Mouse (Mus musculus) fibroblast of lung, adult 2 months (primary cell): ENCODE results near the gene Gca.
"Not testable (repeated sequence)": the region's sequence is repeated elsewhere in the genome, so short reads cannot be mapped to it uniquely, and the experiment has no call there.

Experiments used
- DNase-seq: peaks from one replicate; pipeline ENCODE4 v3.0.0-alpha.2; 2011; ENCODE audit warnings: low read depth

Gca gene

GRCm38 (mm10) chr2:62670301-62670700, 6.2 kb downstream of the Gca start:
- DNase-seq, result no peak

DNA sequence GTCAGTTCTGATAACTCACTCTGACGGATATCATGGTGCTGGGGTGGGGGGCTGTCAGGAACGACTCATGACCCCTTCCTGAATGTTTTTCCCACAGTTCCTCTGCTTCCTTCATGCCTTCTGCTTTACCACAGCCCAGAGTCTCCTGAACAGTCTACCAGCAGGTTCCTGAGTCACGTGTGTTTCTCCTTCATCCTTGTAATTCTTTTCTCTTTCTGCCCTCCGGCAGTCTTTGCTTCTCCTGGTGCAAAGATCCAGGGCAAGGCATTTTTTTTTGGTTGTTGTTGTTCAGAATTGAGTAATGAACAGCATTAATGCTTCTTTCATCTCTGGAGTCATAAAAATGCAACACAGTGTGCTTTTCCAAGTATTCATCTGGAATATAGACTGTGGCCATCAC, 6.7 kb downstream of the Gca start:
- no peak for DNase-seq

- no peak for DNase-seq
Measured at GRCm38 (mm10) chr2:62672788-62673187, 8.7 kb downstream of the Gca start.

GRCm38 (mm10) chr2:62681667-62682066, 17.6 kb downstream of the Gca start:
- DNase-seq, result no peak

DNA sequence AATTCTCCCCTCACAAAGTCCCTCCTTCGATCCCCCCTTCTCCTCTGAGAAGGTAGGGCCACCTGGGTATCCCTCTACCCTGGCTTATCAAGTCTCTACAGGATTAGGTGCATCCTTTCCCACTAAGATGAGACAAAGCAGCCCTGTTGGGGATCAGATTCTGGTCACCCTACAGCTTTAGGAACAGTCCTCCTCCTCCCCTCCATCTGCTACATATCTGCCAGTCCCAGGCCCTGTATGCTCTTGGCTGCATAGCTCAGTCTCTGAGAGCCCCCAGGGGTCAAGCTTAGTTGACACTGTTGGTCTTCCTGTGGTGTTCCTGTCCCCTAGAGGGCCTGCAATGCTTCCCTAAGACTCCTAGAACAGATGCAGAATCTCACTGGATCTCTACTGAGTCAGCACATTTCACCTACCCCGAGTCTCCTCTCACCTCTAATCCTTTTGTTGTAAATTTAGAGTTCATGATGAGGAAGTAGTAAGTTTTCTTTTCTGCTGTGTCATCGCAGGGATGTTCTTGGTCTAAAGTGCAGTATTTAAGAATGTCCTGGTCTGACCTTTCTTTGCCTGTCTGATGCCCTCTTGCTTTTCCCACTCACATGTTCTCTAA, 21.0 kb downstream of the Gca start:
- DNase-seq, result no peak

- DNase-seq, result no peak
Measured at GRCm38 (mm10) chr2:62685934-62686333, 21.8 kb downstream of the Gca start.

- no peak for DNase-seq
Measured at GRCm38 (mm10) chr2:62706313-62706712, 42.2 kb downstream of the Gca start.

- no peak for DNase-seq
Measured at GRCm38 (mm10) chr2:62709633-62710032, 45.5 kb downstream of the Gca start.

GRCm38 (mm10) chr2:62714362-62714761, 50.3 kb downstream of the Gca start:
- DNase-seq, result not testable (repeated sequence)

- no peak for DNase-seq
Measured at GRCm38 (mm10) chr2:62715260-62715659, 51.2 kb downstream of the Gca start.

- no peak for DNase-seq
Measured at GRCm38 (mm10) chr2:62717270-62717669, 53.2 kb downstream of the Gca start.

DNA sequence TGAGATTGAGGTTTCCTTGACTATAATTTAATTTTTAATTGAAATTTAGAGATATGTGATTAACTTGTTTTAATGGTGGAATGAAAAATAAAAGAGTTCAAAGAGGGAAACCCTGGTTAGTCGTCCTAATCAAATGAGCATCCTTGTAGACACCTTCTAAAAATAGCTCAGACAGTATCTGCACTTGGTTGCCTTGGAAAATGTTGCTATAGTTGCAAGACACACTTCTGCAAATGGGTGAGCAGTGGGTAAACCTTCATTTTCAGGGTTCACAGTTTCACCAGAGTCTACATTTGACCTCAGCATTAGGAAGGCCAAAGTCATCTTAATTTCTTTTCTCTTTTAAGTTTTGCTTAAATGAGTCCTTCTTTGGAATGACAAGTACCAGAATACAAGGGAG, 54.3 kb downstream of the Gca start:
- DNase-seq, result no peak

- DNase-seq, result peak; percentile 8
Measured at GRCm38 (mm10) chr2:62725946-62726345, 61.9 kb downstream of the Gca start.

DNA sequence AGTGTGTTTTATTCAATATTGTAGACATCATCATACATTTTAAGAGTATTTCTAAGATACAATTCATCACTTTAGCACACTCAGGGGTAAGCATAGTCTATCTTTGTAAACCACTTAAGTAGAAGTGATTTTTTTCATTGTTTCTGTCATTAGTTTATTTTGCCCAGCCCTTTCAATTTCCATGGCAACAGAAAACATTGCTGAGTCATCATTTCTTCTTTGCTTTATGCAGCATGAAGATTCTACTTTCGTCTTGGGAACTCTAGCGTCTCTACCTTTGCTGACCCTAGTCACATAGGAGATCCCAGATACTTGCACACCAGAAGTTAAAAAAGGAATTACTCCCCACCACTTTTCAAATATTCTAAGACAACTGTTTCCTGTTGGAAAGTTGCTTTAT, 63.6 kb downstream of the Gca start:
- no peak for DNase-seq

DNA sequence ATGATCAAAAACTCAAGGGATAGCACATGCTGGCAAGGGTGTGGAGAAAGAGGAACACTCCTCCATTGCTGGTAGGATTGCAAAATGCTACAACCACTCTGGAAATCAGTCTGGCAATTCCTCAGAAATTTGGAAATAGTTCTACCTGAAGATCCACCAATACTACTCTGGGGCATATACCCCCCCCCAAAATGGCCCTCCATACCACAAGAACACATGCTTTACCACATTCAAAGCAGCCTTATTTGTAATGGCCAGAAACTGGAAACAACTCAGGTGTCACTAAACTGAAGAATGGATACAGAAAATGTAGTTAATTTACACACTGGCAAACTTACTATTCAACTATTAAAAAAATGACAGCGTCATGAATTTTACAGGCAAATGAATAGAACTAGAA, 66.6 kb downstream of the Gca start:
- no peak for DNase-seq

DNA sequence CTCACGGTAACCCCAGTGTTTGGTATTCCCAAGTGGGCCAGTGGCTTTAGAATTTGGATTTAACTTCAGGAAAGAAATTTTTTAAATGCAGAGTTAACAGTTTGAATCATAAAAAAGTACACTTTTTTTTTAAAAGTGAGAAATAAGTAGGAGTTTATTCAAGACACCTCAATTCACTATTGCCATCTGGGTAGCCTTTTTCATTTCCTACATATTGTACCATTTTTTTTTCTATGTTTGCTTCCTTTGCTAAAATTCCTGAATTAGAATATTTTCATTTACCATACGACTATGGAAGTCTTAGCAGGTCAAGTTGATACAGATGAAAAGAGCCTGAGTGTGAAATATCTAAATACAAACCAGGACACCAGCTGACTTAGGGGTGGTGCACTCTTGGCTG, 79.0 kb downstream of the Gca start:
- no peak for DNase-seq
